Mouse (Mus musculus) telencephalon, adult 2 months (tissue): Measurements from ENCODE around the gene Rusc2.

Source experiments
- DNase-seq: peaks from one replicate; pipeline ENCODE4 v3.0.0-alpha.2; 2011; ENCODE audit warnings: low read depth, low spot score

Rusc2 gene

GRCm38 (mm10) chr4:43384083-43384460, 2.3 kb downstream of the Rusc2 start:
- no peak for DNase-seq

GRCm38 (mm10) chr4:43384541-43384940, 2.8 kb downstream of the Rusc2 start:
- no peak for DNase-seq

- DNase-seq: no peak
Measured at GRCm38 (mm10) chr4:43386932-43387331, 5.2 kb downstream of the Rusc2 start.

- no peak for DNase-seq
Measured at GRCm38 (mm10) chr4:43389390-43389789, 7.6 kb downstream of the Rusc2 start.

GRCm38 (mm10) chr4:43389845-43390440, 8.2 kb downstream of the Rusc2 start:
- no peak for DNase-seq

GRCm38 (mm10) chr4:43391521-43392050, 9.8 kb downstream of the Rusc2 start:
- no peak for DNase-seq

- no peak for DNase-seq
Measured at GRCm38 (mm10) chr4:43394345-43394891, 12.6 kb downstream of the Rusc2 start.

- DNase-seq: no peak
Measured at GRCm38 (mm10) chr4:43395147-43395546, 13.4 kb downstream of the Rusc2 start.

GRCm38 (mm10) chr4:43395836-43396235, 14.1 kb downstream of the Rusc2 start:
- DNase-seq: no peak

- DNase-seq: no peak
Measured at GRCm38 (mm10) chr4:43396381-43396780, 14.6 kb downstream of the Rusc2 start.

GRCm38 (mm10) chr4:43398014-43398413, 16.2 kb downstream of the Rusc2 start:
- no peak for DNase-seq

- DNase-seq: no peak
Measured at GRCm38 (mm10) chr4:43398829-43399331, 17.1 kb downstream of the Rusc2 start.

GRCm38 (mm10) chr4:43399391-43400131, 17.8 kb downstream of the Rusc2 start:
- DNase-seq: no peak

- no peak for DNase-seq
Measured at GRCm38 (mm10) chr4:43400976-43401375, 19.2 kb downstream of the Rusc2 start.

- no peak for DNase-seq
Measured at GRCm38 (mm10) chr4:43401486-43401885, 19.7 kb downstream of the Rusc2 start.

- DNase-seq: no peak
Measured at GRCm38 (mm10) chr4:43402212-43402611, 20.4 kb downstream of the Rusc2 start.

GRCm38 (mm10) chr4:43404697-43405096, 22.9 kb downstream of the Rusc2 start:
- no peak for DNase-seq

GRCm38 (mm10) chr4:43406162-43406971, 24.6 kb downstream of the Rusc2 start:
- DNase-seq: peak; percentile 82

- DNase-seq: no peak
Measured at GRCm38 (mm10) chr4:43407071-43407920, 25.5 kb downstream of the Rusc2 start.

- no peak for DNase-seq
Measured at GRCm38 (mm10) chr4:43414761-43415160, 33.0 kb downstream of the Rusc2 start.
